1 mouse cellular context compared by ENCODE assay signal in the genomic region with DNA sequence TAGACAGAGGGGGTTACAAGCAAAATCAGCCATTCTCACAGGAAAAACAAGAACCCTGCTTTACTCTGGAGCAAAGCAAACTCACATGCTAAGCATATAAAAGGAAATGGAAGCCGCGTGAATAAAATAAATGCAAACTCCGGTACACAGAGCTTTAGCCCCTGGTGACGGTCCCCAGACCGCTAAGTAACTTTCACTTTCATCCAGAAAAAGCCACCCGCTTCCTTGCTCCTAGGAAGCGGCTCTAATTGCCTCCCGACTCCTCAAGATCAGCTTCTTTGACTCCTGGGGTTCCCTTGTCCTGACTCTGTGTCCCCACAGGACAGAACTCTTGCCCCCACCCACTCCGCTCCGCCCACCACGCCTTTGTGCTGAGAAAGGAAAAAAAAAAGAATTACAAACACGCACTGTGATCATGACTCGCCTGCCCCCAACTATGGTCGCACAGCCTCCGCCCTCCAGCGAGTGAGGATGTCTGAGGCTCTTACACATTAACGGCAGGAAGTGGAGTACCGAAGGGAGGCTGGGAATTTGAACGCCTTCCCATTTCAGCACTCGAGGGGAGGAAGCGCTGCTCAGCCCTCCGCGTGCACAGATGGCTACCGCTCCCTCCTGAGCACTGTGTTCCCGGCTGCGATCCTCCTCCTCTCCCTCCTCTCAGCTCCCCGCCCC.
TF ChIP-seq lines count a peak whose summit lies in the region.

No protein-coding gene starts in this region.

TF ChIP-seq in MEL, 35 proteins besides CTCF, POLR2A, EP300 and RAD21 (continued from another document):
- TF ChIP-seq USF1 (IDR thresholded peaks at IDR 0.05; ENCODE audit: low read depth, low read length) (0 out of 2 replicates have a peak, but pooled peaks have one; percentile 7), NRF1 (IDR thresholded peaks at IDR 0.05; ENCODE audit: insufficient read depth, low read depth, low read length, poor library complexity, severe bottlenecking) (no peak)
TF ChIP-seq in MEL: peak in this region for 22.
